Mouse (Mus musculus): ENCODE data around the gene Maats1.

DNA sequence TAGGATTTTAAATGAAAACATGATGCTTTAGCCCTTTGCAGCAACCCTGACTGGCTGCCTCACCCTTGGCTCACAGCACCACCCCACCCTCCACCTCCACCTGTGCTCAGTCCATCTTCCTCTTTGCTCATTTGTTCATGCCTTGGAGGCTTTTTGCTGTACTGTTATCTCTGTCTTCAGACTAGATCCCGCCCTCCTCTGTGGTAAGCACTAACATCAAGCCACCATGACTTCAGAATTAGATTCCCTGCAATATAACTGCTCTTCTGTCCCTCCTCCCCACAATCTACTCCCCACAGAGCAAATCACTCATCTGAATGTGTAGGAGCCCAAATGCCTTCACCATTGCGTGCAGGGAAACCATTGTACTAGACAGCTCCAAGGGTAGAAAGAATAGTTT lies 41.7 kb upstream of the Maats1 start:
- TF ChIP-seq POLR2A (IDR thresholded peaks at IDR 0.05; ENCODE audit: insufficient read depth, low read depth, low read length) (no peak), CTCF (IDR thresholded peaks at IDR 0.05) (no peak)
